Comparison of ENCODE assay signal across 8 mouse cellular contexts in the genomic region with DNA sequence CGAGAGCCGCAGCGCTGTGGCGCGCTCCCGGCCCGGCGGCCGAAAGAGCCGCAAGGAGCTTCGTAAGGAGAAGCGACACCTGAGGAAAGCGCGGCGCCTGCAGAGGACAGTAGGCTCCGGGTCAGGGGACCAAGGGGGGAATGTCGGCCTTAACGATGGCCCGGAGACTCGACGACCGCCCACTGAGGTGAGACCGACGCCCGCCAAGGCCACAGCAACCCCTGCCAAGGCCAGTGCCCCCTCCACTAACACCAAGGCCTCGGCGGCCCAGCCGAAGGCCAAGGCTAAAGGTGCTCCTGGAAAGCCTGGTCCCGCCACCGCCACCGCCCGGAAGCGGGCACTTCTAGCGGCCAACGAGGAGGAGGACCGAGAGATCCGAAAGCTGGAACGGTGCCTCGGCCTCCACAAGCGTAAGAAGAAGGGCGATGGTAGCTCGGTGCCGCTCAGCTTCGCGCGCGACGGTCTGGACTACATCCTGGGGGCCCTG. TPM values are rescaled to one million over a fixed set of nuclear protein-coding genes. Genes with fewer than 3 reads are reported as not detected.
DNase-seq lines count a peak whose midpoint lies in the region; ATAC-seq and TF ChIP-seq lines count a peak whose summit lies in the region.

No protein-coding gene starts in this region.

- H3K27ac ChIP-seq in spleen, adult 2 months (ENCODE audit: insufficient read depth, low read length): peak overlapping the region; percentile 76
- H3K27ac ChIP-seq in forebrain, embryonic 11.5 days (ENCODE audit: low read depth, low read length): no peak overlapping the region
- H3K27ac ChIP-seq in hindbrain, embryonic 10.5 days: peak overlapping the region; percentile 82
- peak overlapping the region; percentile 58; the same call in 1 of the 2 replicates for H3K27ac ChIP-seq in limb, embryonic 14.5 days (replicated peaks; ENCODE audit: low read depth, low read length)
- H3K27ac ChIP-seq in midbrain, embryonic 11.5 days (ENCODE audit: low read depth, low read length): no peak overlapping the region

- H3K27me3 ChIP-seq in spleen, adult 2 months (ENCODE audit: control insufficient read depth, insufficient read depth, low read length): no peaks in the 10 kb centered on the region
- H3K27me3 ChIP-seq in forebrain, embryonic 11.5 days (ENCODE audit: control insufficient read depth, insufficient read depth, low read length): no peaks in the 10 kb centered on the region; the same call in 1 of the 2 replicates
- H3K27me3 ChIP-seq in hindbrain, embryonic 10.5 days (ENCODE audit: insufficient read depth, poor library complexity, severe bottlenecking): peaks cover 8% of the 10 kb centered on the region; the same call in 1 of the 2 replicates
- no peaks in the 10 kb centered on the region for H3K27me3 ChIP-seq in limb, embryonic 14.5 days (ENCODE audit: control insufficient read depth, insufficient read depth, low read length)
- H3K27me3 ChIP-seq in midbrain, embryonic 11.5 days (ENCODE audit: control insufficient read depth, insufficient read depth, low read length): no peaks in the 10 kb centered on the region

- no peak for TF ChIP-seq POLR2A in spleen, adult 2 months (IDR thresholded peaks at IDR 0.05; ENCODE audit: low read depth, low read length)
- no peak for TF ChIP-seq POLR2A in limb, embryonic 14.5 days (IDR thresholded peaks at IDR 0.05; ENCODE audit: borderline replicate concordance, extremely low read depth, insufficient read depth, insufficient read length)

- DNase-seq in spleen, adult 2 months (ENCODE audit: low read depth in 1 of 2, low spot score in 2 of 2): peak in 1 of 2 experiments; percentile 2
- no peak for DNase-seq in spleen, adult 18-20 months
- peak; percentile 80 for DNase-seq in adrenal gland, adult 2 months
- DNase-seq in forebrain, embryonic 11.5 days (ENCODE audit: low spot score): no peak
- DNase-seq in hindbrain, embryonic 10.5 days (ENCODE audit: low spot score): peak; percentile 48
- DNase-seq in limb, embryonic 14.5 days (ENCODE audit: low spot score): no peak
- DNase-seq in midbrain, embryonic 11.5 days (ENCODE audit: low spot score, missing footprints): no peak
- DNase-seq in testis, postnatal 10 days (ENCODE audit: low spot score): peak; percentile 75

- peak overlapping the region; percentile 83 for H3K4me3 ChIP-seq in spleen, adult 2 months (ENCODE audit: extremely low read depth, insufficient read depth, insufficient read length)
- H3K4me3 ChIP-seq in forebrain, embryonic 11.5 days (ENCODE audit: low read depth, low read length): peak overlapping the region; percentile 91
- peak overlapping the region; percentile 81 for H3K4me3 ChIP-seq in hindbrain, embryonic 10.5 days
- H3K4me3 ChIP-seq in limb, embryonic 14.5 days (replicated peaks; ENCODE audit: low read length): peak overlapping the region; percentile 95
- H3K4me3 ChIP-seq in midbrain, embryonic 11.5 days (ENCODE audit: low read depth, low read length): peak overlapping the region; percentile 94

- H3K4me2 ChIP-seq in forebrain, embryonic 11.5 days (ENCODE audit: low read depth, low read length, severe bottlenecking): peak overlapping the region; percentile 84
- H3K4me2 ChIP-seq in limb, embryonic 14.5 days (replicated peaks; ENCODE audit: low read depth, low read length, severe bottlenecking): peak overlapping the region; percentile 90
- H3K4me2 ChIP-seq in midbrain, embryonic 11.5 days: peak overlapping the region; percentile 92

- under 1% methylated on average over 45 of the region's 48 CpGs for WGBS in spleen, adult 2 months
- WGBS in forebrain, embryonic 11.5 days: 1% methylated on average over 48 of the region's 48 CpGs
- whole genome bisulfite sequencing in hindbrain, embryonic 10.5 days: under 1% methylated on average over 48 of the region's 48 CpGs
- WGBS in limb, embryonic 14.5 days: under 1% methylated on average over 48 of the region's 48 CpGs
- WGBS in midbrain, embryonic 11.5 days: under 1% methylated on average over 48 of the region's 48 CpGs

- H3K9me3 ChIP-seq in forebrain, embryonic 11.5 days (ENCODE audit: control insufficient read depth, low read length): no peaks in the 10 kb centered on the region
- H3K9me3 ChIP-seq in hindbrain, embryonic 10.5 days: no peaks in the 10 kb centered on the region
- no peaks in the 10 kb centered on the region for H3K9me3 ChIP-seq in limb, embryonic 14.5 days (ENCODE audit: control insufficient read depth, low read length)
- no peaks in the 10 kb centered on the region for H3K9me3 ChIP-seq in midbrain, embryonic 11.5 days (ENCODE audit: control insufficient read depth, low read length)

- H3K36me3 ChIP-seq in spleen, adult 2 months (ENCODE audit: control insufficient read depth, insufficient read depth, low read length): peaks cover 12% of the 10 kb centered on the region
- peaks cover 2% of the 10 kb centered on the region; the same call in 1 of the 2 replicates for H3K36me3 ChIP-seq in forebrain, embryonic 11.5 days (ENCODE audit: control insufficient read depth, insufficient read depth, low read length)
- peaks cover 39% of the 10 kb centered on the region for H3K36me3 ChIP-seq in hindbrain, embryonic 10.5 days
- H3K36me3 ChIP-seq in limb, embryonic 14.5 days (ENCODE audit: control insufficient read depth, insufficient read depth, low read length): peaks cover 31% of the 10 kb centered on the region
- peaks cover 2% of the 10 kb centered on the region; the same call in 1 of the 2 replicates for H3K36me3 ChIP-seq in midbrain, embryonic 11.5 days (ENCODE audit: control insufficient read depth, insufficient read depth, low read length)

- H3K9ac ChIP-seq in forebrain, embryonic 11.5 days (ENCODE audit: low read length): peak overlapping the region; percentile 82
- peak overlapping the region; percentile 86 for H3K9ac ChIP-seq in limb, embryonic 14.5 days (ENCODE audit: low read depth, low read length, severe bottlenecking)
- H3K9ac ChIP-seq in midbrain, embryonic 11.5 days (ENCODE audit: low read length): peak overlapping the region; percentile 85

- H3K4me1 ChIP-seq in spleen, adult 2 months (ENCODE audit: control insufficient read depth, insufficient read depth, insufficient read length): peaks cover 12% of the 10 kb centered on the region; the same call in 1 of the 2 replicates
- peaks cover 11% of the 10 kb centered on the region; the same call in 1 of the 2 replicates for H3K4me1 ChIP-seq in forebrain, embryonic 11.5 days (replicated peaks; ENCODE audit: control insufficient read depth, insufficient read depth, low read length)
- peaks cover 19% of the 10 kb centered on the region for H3K4me1 ChIP-seq in hindbrain, embryonic 10.5 days (replicated peaks)
- peaks cover 15% of the 10 kb centered on the region for H3K4me1 ChIP-seq in limb, embryonic 14.5 days (ENCODE audit: control insufficient read depth, insufficient read depth, low read length)
- H3K4me1 ChIP-seq in midbrain, embryonic 11.5 days (ENCODE audit: control insufficient read depth, insufficient read depth, low read length): peaks cover 12% of the 10 kb centered on the region

- peak; percentile 69 for ATAC-seq in forebrain, embryonic 11.5 days (replicated peaks; ENCODE audit: low FRiP score)
- ATAC-seq in limb, embryonic 14.5 days (ENCODE audit: low FRiP score, low read depth): peak; percentile 48
- ATAC-seq in midbrain, embryonic 11.5 days (ENCODE audit: low FRiP score): peak; percentile 82

- TF ChIP-seq CTCF in spleen, adult 2 months (IDR thresholded peaks at IDR 0.05; ENCODE audit: extremely low read depth, insufficient read depth, insufficient read length, insufficient replicate concordance): no peak

RNA-seq across cellular contexts. Expression of a gene that starts 0.5 kb away (rescaled TPM):
- polyA plus RNA-seq in spleen, adult 2 months (2012; rRNA removed): 3.5 and 5.7 TPM in 2 replicates
- total RNA-seq in adrenal gland, adult 2 months (2021): 10 to 100 TPM; 25.9 to 34.9 TPM
- polyA plus RNA-seq in adrenal gland, adult 2 months (2012; rRNA removed): 2.7 and 2.8 TPM in 2 replicates
- 25.1 and 34.9 TPM in 2 replicates for polyA plus RNA-seq in forebrain, embryonic 11.5 days (2014; fragmentation: Nextera tagmentation; extraction: Ambion mirVana)
- 22.4 and 32.8 TPM in 2 replicates for polyA plus RNA-seq in hindbrain, embryonic 10.5 days (2016; fragmentation: Nextera tagmentation; extraction: Ambion mirVana)
- 16.1 and 19.0 TPM in 2 replicates for polyA plus RNA-seq in limb, embryonic 14.5 days (2012; rRNA removed)
- polyA plus RNA-seq in limb, embryonic 14.5 days (2014; fragmentation: Nextera tagmentation; extraction: Ambion mirVana): 22.0 and 23.7 TPM in 2 replicates
- 26.4 and 32.1 TPM in 2 replicates for polyA plus RNA-seq in midbrain, embryonic 11.5 days (2014; fragmentation: Nextera tagmentation; extraction: Ambion mirVana)

RNA-seq across cellular contexts. Expression of a gene that starts 43.4 kb away (rescaled TPM):
- polyA plus RNA-seq in spleen, adult 2 months (2012; rRNA removed): not detected in 2 replicates
- total RNA-seq in adrenal gland, adult 2 months (2021): not detected
- polyA plus RNA-seq in adrenal gland, adult 2 months (2012; rRNA removed): not detected in 2 replicates
- polyA plus RNA-seq in forebrain, embryonic 11.5 days (2014; fragmentation: Nextera tagmentation; extraction: Ambion mirVana): not detected in 2 replicates
- polyA plus RNA-seq in hindbrain, embryonic 10.5 days (2016; fragmentation: Nextera tagmentation; extraction: Ambion mirVana): 0.06 and 0.16 TPM in 2 replicates
- polyA plus RNA-seq in limb, embryonic 14.5 days (2012; rRNA removed): 0.05 and 0.06 TPM in 2 replicates
- polyA plus RNA-seq in limb, embryonic 14.5 days (2014; fragmentation: Nextera tagmentation; extraction: Ambion mirVana): not detected in 2 replicates
- polyA plus RNA-seq in midbrain, embryonic 11.5 days (2014; fragmentation: Nextera tagmentation; extraction: Ambion mirVana): not detected in 2 replicates

RNA-seq across cellular contexts. Expression of a gene that starts 56.7 kb away (rescaled TPM):
- polyA plus RNA-seq in spleen, adult 2 months (2012; rRNA removed): 0.84 and 1.2 TPM in 2 replicates
- total RNA-seq in adrenal gland, adult 2 months (2021): 10 to 100 TPM; 10.2 to 12.0 TPM
- polyA plus RNA-seq in adrenal gland, adult 2 months (2012; rRNA removed): 2.3 and 3.2 TPM in 2 replicates
- polyA plus RNA-seq in forebrain, embryonic 11.5 days (2014; fragmentation: Nextera tagmentation; extraction: Ambion mirVana): 11.6 and 12.3 TPM in 2 replicates
- 9.0 and 11.0 TPM in 2 replicates for polyA plus RNA-seq in hindbrain, embryonic 10.5 days (2016; fragmentation: Nextera tagmentation; extraction: Ambion mirVana)
- polyA plus RNA-seq in limb, embryonic 14.5 days (2012; rRNA removed): 5.9 and 6.1 TPM in 2 replicates
- polyA plus RNA-seq in limb, embryonic 14.5 days (2014; fragmentation: Nextera tagmentation; extraction: Ambion mirVana): 10.3 and 10.4 TPM in 2 replicates
- 13.9 and 16.5 TPM in 2 replicates for polyA plus RNA-seq in midbrain, embryonic 11.5 days (2014; fragmentation: Nextera tagmentation; extraction: Ambion mirVana)

Comparison
In these comparisons a context has a peak if more than half of its experiments do, and no peak if none do; other contexts are left out.
1. DNase-seq: peak in adrenal gland, adult 2 months (single experiment), hindbrain, embryonic 10.5 days (single experiment) and testis, postnatal 10 days (single experiment); none in spleen, adult 18-20 months (0 of 2), forebrain, embryonic 11.5 days (single experiment), limb, embryonic 14.5 days (single experiment) and midbrain, embryonic 11.5 days (single experiment).
2. H3K27ac ChIP-seq: peak in spleen, adult 2 months (single experiment), hindbrain, embryonic 10.5 days (single experiment) and limb, embryonic 14.5 days (single experiment); none in forebrain, embryonic 11.5 days (single experiment) and midbrain, embryonic 11.5 days (single experiment).
3. Peak in every context shown above with its lines, with median percentiles within 50 percentile points of each other: H3K4me3 ChIP-seq, ATAC-seq, H3K4me2 ChIP-seq and H3K9ac ChIP-seq.